19 mouse cellular contexts compared by ENCODE assay signal in genomic region chr1:35358981-35359380, GRCm38 (mm10).
"Had no signal": no experiment of that assay in that cellular context is flagged by ENCODE, and none has a peak within 500 bp of the region (broad histone marks: within the 10 kb centered on the region; RNA-seq: fewer than 3 reads in every experiment).

No protein-coding gene starts in this region.

- H3K4me1 ChIP-seq: limb, embryonic 10.5 days; limb, embryonic 13.5 days; liver, embryonic 12.5 days; liver, embryonic 15.5 days had no signal

- H3K9me3 ChIP-seq: limb, embryonic 10.5 days; limb, embryonic 13.5 days; liver, embryonic 12.5 days; liver, embryonic 15.5 days had no signal

- H3K27ac ChIP-seq: layer of hippocampus, adult 2 months; limb, embryonic 10.5 days; limb, embryonic 13.5 days; liver, embryonic 12.5 days; liver, embryonic 15.5 days; macrophage had no signal

- H3K4me3 ChIP-seq: layer of hippocampus, adult 2 months; limb, embryonic 10.5 days; limb, embryonic 13.5 days; liver, embryonic 12.5 days; liver, embryonic 15.5 days had no signal

- H3K36me3 ChIP-seq: limb, embryonic 10.5 days; limb, embryonic 13.5 days; liver, embryonic 12.5 days; liver, embryonic 15.5 days had no signal

- H3K9ac ChIP-seq: limb, embryonic 13.5 days; liver, embryonic 12.5 days; liver, embryonic 15.5 days had no signal

- DNase-seq: kidney, adult 18-20 months; kidney, adult 9 months; kidney, postnatal 14 days; kidney, postnatal 4 days; layer of hippocampus, adult 9-11 months; liver; lung, adult 18-20 months; lung, postnatal 14 days; right cerebral cortex, postnatal 25 days; spleen, adult 18-20 months; thymus, adult 2 months; thymus, postnatal 14 days; thymus, postnatal 4 days had no signal
